Mouse (Mus musculus) heart, embryonic 15.5 days (tissue): ENCODE measurements at regions not wholly inside any gene's neighbourhood (a gene's known extent, or its start where the extent isn't known, plus 50 kb on each side); places are given as distances from the start of the nearest gene placed in this dataset.

Source experiments
- ATAC-seq: fragments of 200-750 bp; cut with Nextera tagmentation; replicated peaks from 2 replicates; pipeline ENCODE4 v1.8.0; 2017; ENCODE audit warnings: low read depth, moderate TSS enrichment; ENCODE audit not compliant: insufficient number of reproducible peaks, insufficient read depth, low FRiP score
- H3K27ac ChIP-seq: fragments of 300-500 bp; sonication (generic); 2 replicates; pipeline ENCODE4 v1.5.1; 2015; ENCODE audit warnings: mild to moderate bottlenecking, inconsistent platforms
- H3K27me3 ChIP-seq: fragments of 300-500 bp; sonication (generic); 2 replicates; pipeline ENCODE4 v1.6.1; 2015; ENCODE audit warnings: inconsistent platforms
- H3K36me3 ChIP-seq: fragments of 300-500 bp; sonication (generic); 2 replicates; pipeline ENCODE4 v1.6.1; 2015; ENCODE audit warnings: mild to moderate bottlenecking, inconsistent platforms
- H3K4me1 ChIP-seq: fragments of 300-500 bp; sonication (generic); replicated peaks from 2 replicates; pipeline ENCODE4 v1.6.1; 2015; ENCODE audit warnings: inconsistent platforms
- H3K4me2 ChIP-seq: fragments of 300-500 bp; sonication (generic); 2 replicates; pipeline ENCODE4 v1.6.1; 2015; ENCODE audit warnings: inconsistent platforms, mild to moderate bottlenecking, moderate library complexity
- H3K4me3 ChIP-seq: fragments of 300-500 bp; sonication (generic); 2 replicates; pipeline ENCODE4 v1.5.1; 2015; ENCODE audit warnings: mild to moderate bottlenecking, inconsistent platforms
- H3K9ac ChIP-seq: fragments of 300-500 bp; sonication (generic); 2 replicates; pipeline ENCODE4 v1.6.1; 2015; ENCODE audit warnings: mild to moderate bottlenecking, inconsistent platforms
- H3K9me3 ChIP-seq: fragments of 300-500 bp; sonication (generic); replicated peaks from 2 replicates; pipeline ENCODE4 v1.6.1; 2016; ENCODE audit warnings: inconsistent platforms
- WGBS: fragments of 180-500 bp; shearing (Covaris S2); methylation state at CpG from one replicate; pipeline ENCODE4 v1.1.7; 2015; ENCODE audit warnings: mixed read lengths; 5-methylcytosine and 5-hydroxymethylcytosine counted together

- no peak overlapping the region for H3K4me3 ChIP-seq
- H3K9ac ChIP-seq: no peak overlapping the region
- no peaks in the 10 kb centered on the region for H3K27me3 ChIP-seq
- H3K36me3 ChIP-seq: no peaks in the 10 kb centered on the region
- H3K4me1 ChIP-seq: no peaks in the 10 kb centered on the region
- ATAC-seq: no peak
- H3K9me3 ChIP-seq: no peaks in the 10 kb centered on the region
- WGBS: 31% methylated on average over 2 of the region's 2 CpGs
- no peak overlapping the region for H3K4me2 ChIP-seq
- no peak overlapping the region for H3K27ac ChIP-seq
These were observed 284.9 kb downstream of the Irs2 start for GRCm38 (mm10) chr8:10723332-10723731.

GRCm38 (mm10) chr8:10722742-10723141 is 285.5 kb downstream of the Irs2 start:
- Histone ChIP-seq H3K9ac (no peak overlapping the region), H3K27ac (no peak overlapping the region), H3K4me2 (no peak overlapping the region), H3K4me1 (no peaks in the 10 kb centered on the region), H3K36me3 (no peaks in the 10 kb centered on the region), H3K9me3 (no peaks in the 10 kb centered on the region), H3K27me3 (no peaks in the 10 kb centered on the region), H3K4me3 (no peak overlapping the region)
- WGBS: 68% methylated on average over 4 of the region's 4 CpGs
- no peak for ATAC-seq

- Histone ChIP-seq H3K9ac (no peak overlapping the region), H3K4me1 (no peaks in the 10 kb centered on the region), H3K27me3 (no peaks in the 10 kb centered on the region), H3K36me3 (no peaks in the 10 kb centered on the region), H3K27ac (no peak overlapping the region), H3K4me2 (no peak overlapping the region), H3K9me3 (no peaks in the 10 kb centered on the region), H3K4me3 (no peak overlapping the region)
- whole genome bisulfite sequencing: 91% methylated on average over 3 of the region's 3 CpGs
- ATAC-seq: no peak
These were observed 285.9 kb downstream of the Irs2 start for GRCm38 (mm10) chr8:10722342-10722741.

- Histone ChIP-seq H3K4me3 (no peak overlapping the region), H3K9me3 (no peaks in the 10 kb centered on the region), H3K9ac (no peak overlapping the region), H3K4me2 (no peak overlapping the region), H3K27ac (no peak overlapping the region), H3K27me3 (no peaks in the 10 kb centered on the region), H3K4me1 (no peaks in the 10 kb centered on the region), H3K36me3 (no peaks in the 10 kb centered on the region)
- ATAC-seq: no peak
- WGBS: 70% methylated on average over 10 of the region's 10 CpGs
These were observed 287.0 kb downstream of the Irs2 start for GRCm38 (mm10) chr8:10721146-10721862.

- Histone ChIP-seq H3K27ac (no peak overlapping the region), H3K27me3 (no peaks in the 10 kb centered on the region), H3K36me3 (no peaks in the 10 kb centered on the region), H3K4me1 (no peaks in the 10 kb centered on the region), H3K4me2 (no peak overlapping the region), H3K4me3 (no peak overlapping the region), H3K9ac (no peak overlapping the region), H3K9me3 (no peaks in the 10 kb centered on the region)
- no peak for ATAC-seq
- 86% methylated on average over 3 of the region's 3 CpGs for WGBS
These were observed 287.9 kb downstream of the Irs2 start for GRCm38 (mm10) chr8:10720398-10720797.

GRCm38 (mm10) chr8:10719411-10719810 is 288.8 kb downstream of the Irs2 start:
- Histone ChIP-seq H3K4me2 (no peak overlapping the region), H3K27me3 (no peaks in the 10 kb centered on the region)
- WGBS: 82% methylated on average over 6 of the region's 6 CpGs

GRCm38 (mm10) chr8:10717297-10717696 is 291.0 kb downstream of the Irs2 start:
- H3K9me3 ChIP-seq: no peaks in the 10 kb centered on the region
- WGBS: 70% methylated on average over 8 of the region's 8 CpGs

More at GRCm38 (mm10) chr8:10719411-10719810, 288.8 kb downstream of the Irs2 start:
- H3K9ac ChIP-seq: no peak overlapping the region
- no peaks in the 10 kb centered on the region for H3K4me1 ChIP-seq
- ATAC-seq: no peak
- no peak overlapping the region for H3K27ac ChIP-seq
- H3K36me3 ChIP-seq: no peaks in the 10 kb centered on the region
- H3K9me3 ChIP-seq: no peaks in the 10 kb centered on the region
- no peak overlapping the region for H3K4me3 ChIP-seq

GRCm38 (mm10) chr8:10716161-10716560 is 292.1 kb downstream of the Irs2 start:
- Histone ChIP-seq H3K27me3 (no peaks in the 10 kb centered on the region), H3K4me1 (no peaks in the 10 kb centered on the region), H3K27ac (no peak overlapping the region), H3K4me2 (no peak overlapping the region), H3K9me3 (no peaks in the 10 kb centered on the region), H3K4me3 (no peak overlapping the region), H3K36me3 (no peaks in the 10 kb centered on the region), H3K9ac (no peak overlapping the region)
- WGBS: 70% methylated on average over 5 of the region's 5 CpGs
- ATAC-seq: no peak

More at GRCm38 (mm10) chr8:10717297-10717696, 291.0 kb downstream of the Irs2 start:
- Histone ChIP-seq H3K9ac (no peak overlapping the region), H3K27ac (no peak overlapping the region), H3K4me2 (no peak overlapping the region), H3K4me1 (no peaks in the 10 kb centered on the region), H3K27me3 (no peaks in the 10 kb centered on the region), H3K4me3 (no peak overlapping the region), H3K36me3 (no peaks in the 10 kb centered on the region)
- ATAC-seq: no peak

- no peak overlapping the region for H3K9ac ChIP-seq
- no peaks in the 10 kb centered on the region for H3K36me3 ChIP-seq
- no peaks in the 10 kb centered on the region for H3K9me3 ChIP-seq
- no peak for ATAC-seq
- 81% methylated on average over 13 of the region's 13 CpGs for WGBS
- no peak overlapping the region for H3K4me2 ChIP-seq
- no peaks in the 10 kb centered on the region for H3K27me3 ChIP-seq
- no peaks in the 10 kb centered on the region for H3K4me1 ChIP-seq
- H3K27ac ChIP-seq: no peak overlapping the region
- H3K4me3 ChIP-seq: no peak overlapping the region
These were observed 294.7 kb downstream of the Irs2 start for GRCm38 (mm10) chr8:10713515-10714042.

- Histone ChIP-seq H3K27ac (no peak overlapping the region), H3K4me1 (no peaks in the 10 kb centered on the region), H3K4me3 (no peak overlapping the region), H3K27me3 (no peaks in the 10 kb centered on the region), H3K9ac (no peak overlapping the region), H3K9me3 (no peaks in the 10 kb centered on the region), H3K4me2 (no peak overlapping the region), H3K36me3 (no peaks in the 10 kb centered on the region)
- no peak for ATAC-seq
- 75% methylated on average over 7 of the region's 7 CpGs for WGBS
These were observed 296.1 kb downstream of the Irs2 start for GRCm38 (mm10) chr8:10712118-10712689.

- ATAC-seq: no peak
- Histone ChIP-seq H3K4me3 (no peak overlapping the region), H3K4me2 (no peak overlapping the region), H3K27ac (no peak overlapping the region), H3K9me3 (no peaks in the 10 kb centered on the region), H3K9ac (no peak overlapping the region), H3K27me3 (no peaks in the 10 kb centered on the region), H3K36me3 (no peaks in the 10 kb centered on the region), H3K4me1 (no peaks in the 10 kb centered on the region)
- 42% methylated on average over 7 of the region's 7 CpGs for WGBS
These were observed 296.8 kb downstream of the Irs2 start for GRCm38 (mm10) chr8:10711474-10711873.

- ATAC-seq: no peak
- H3K4me1 ChIP-seq: no peaks in the 10 kb centered on the region
- H3K4me2 ChIP-seq: no peak overlapping the region
- H3K27me3 ChIP-seq: no peaks in the 10 kb centered on the region
- 59% methylated on average over 6 of the region's 6 CpGs for WGBS
- H3K9ac ChIP-seq: no peak overlapping the region
- no peak overlapping the region for H3K4me3 ChIP-seq
- H3K36me3 ChIP-seq: no peaks in the 10 kb centered on the region
- H3K9me3 ChIP-seq: no peaks in the 10 kb centered on the region
- no peak overlapping the region for H3K27ac ChIP-seq
These were observed 299.7 kb downstream of the Irs2 start for GRCm38 (mm10) chr8:10708509-10708908.
